Mouse (Mus musculus): ENCODE data around the gene Ube2q1. TPM values are rescaled to one million over a fixed set of nuclear protein-coding genes. Genes with fewer than 3 reads are reported as not detected.

Gene Ube2q1
- polyA plus RNA-seq, 1 experiment from 2014 or later, result 14.7 TPM

- no peak overlapping the region for H3K27ac ChIP-seq
- no peaks in the 10 kb centered on the region for H3K4me1 ChIP-seq
- H3K36me3 ChIP-seq, result no peaks in the 10 kb centered on the region
- 66% methylated on average over 7 of the region's 7 CpGs for WGBS
- no peaks in the 10 kb centered on the region for H3K27me3 ChIP-seq (ENCODE audit: insufficient read depth, poor library complexity, severe bottlenecking)
- no peak overlapping the region for H3K4me3 ChIP-seq
- H3K9me3 ChIP-seq, result no peaks in the 10 kb centered on the region
- peak; percentile 69 for DNase-seq (ENCODE audit: low spot score)
Measured at GRCm38 (mm10) chr3:89814051-89814450, 40.6 kb downstream of the Ube2q1 start.

- Histone ChIP-seq H3K4me1 (no peaks in the 10 kb centered on the region), H3K36me3 (no peaks in the 10 kb centered on the region), H3K4me3 (no peak overlapping the region), H3K27me3 (ENCODE audit: insufficient read depth, poor library complexity, severe bottlenecking) (no peaks in the 10 kb centered on the region; the same call in 1 of the 2 replicates), H3K9me3 (no peaks in the 10 kb centered on the region), H3K27ac (no peak overlapping the region)
- peak; percentile 57 for DNase-seq (ENCODE audit: low spot score)
- 52% methylated on average over 4 of the region's 4 CpGs for WGBS
Measured at GRCm38 (mm10) chr3:89817056-89817455, 43.6 kb downstream of the Ube2q1 start.

GRCm38 (mm10) chr3:89818605-89819004, 45.2 kb downstream of the Ube2q1 start:
- WGBS, result 75% methylated on average over 3 of the region's 3 CpGs

DNA sequence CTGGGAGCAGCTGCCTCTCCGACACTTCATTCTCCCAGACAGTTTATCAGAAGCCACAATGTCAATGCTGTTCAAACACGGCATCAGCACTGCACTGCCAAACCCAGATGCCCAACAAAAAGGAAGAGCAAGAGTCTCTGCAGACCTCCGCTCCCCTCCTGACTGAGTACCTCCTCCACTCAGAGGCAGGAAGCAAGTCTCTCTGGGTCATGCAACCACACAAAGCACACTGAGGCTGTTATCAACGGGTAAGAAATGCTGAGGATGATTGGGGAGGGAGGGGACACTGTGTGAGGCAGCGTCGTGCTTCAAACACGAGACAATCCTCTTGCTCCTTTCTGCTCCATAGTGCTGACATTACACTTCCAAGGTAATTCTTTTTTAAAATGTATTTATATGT, 46.5 kb downstream of the Ube2q1 start:
- no peaks in the 10 kb centered on the region for H3K36me3 ChIP-seq
- DNase-seq (ENCODE audit: low spot score), result peak; percentile 68
- 47% methylated on average over 7 of the region's 7 CpGs for WGBS
- no peak overlapping the region for H3K27ac ChIP-seq
- H3K4me1 ChIP-seq, result no peaks in the 10 kb centered on the region
- H3K9me3 ChIP-seq, result no peaks in the 10 kb centered on the region
- H3K4me3 ChIP-seq, result no peak overlapping the region
- H3K27me3 ChIP-seq (ENCODE audit: insufficient read depth, poor library complexity, severe bottlenecking), result no peaks in the 10 kb centered on the region; the same call in 1 of the 2 replicates

More at GRCm38 (mm10) chr3:89818605-89819004, 45.2 kb downstream of the Ube2q1 start:
- H3K9me3 ChIP-seq, result no peaks in the 10 kb centered on the region
- no peak for DNase-seq (ENCODE audit: low spot score)
- no peaks in the 10 kb centered on the region for H3K4me1 ChIP-seq
- no peak overlapping the region for H3K27ac ChIP-seq
- H3K4me3 ChIP-seq, result no peak overlapping the region
- H3K36me3 ChIP-seq, result no peaks in the 10 kb centered on the region
- H3K27me3 ChIP-seq (ENCODE audit: insufficient read depth, poor library complexity, severe bottlenecking), result no peaks in the 10 kb centered on the region; the same call in 1 of the 2 replicates

- Histone ChIP-seq H3K9me3 (no peaks in the 10 kb centered on the region), H3K27me3 (ENCODE audit: insufficient read depth, poor library complexity, severe bottlenecking) (no peaks in the 10 kb centered on the region; the same call in 1 of the 2 replicates), H3K27ac (no peak overlapping the region), H3K36me3 (no peaks in the 10 kb centered on the region), H3K4me3 (no peak overlapping the region), H3K4me1 (no peaks in the 10 kb centered on the region)
- WGBS, result 80% methylated on average over 12 of the region's 12 CpGs
- peak; percentile 68 for DNase-seq (ENCODE audit: low spot score)
Measured at GRCm38 (mm10) chr3:89820311-89821095, 47.1 kb downstream of the Ube2q1 start.

DNA sequence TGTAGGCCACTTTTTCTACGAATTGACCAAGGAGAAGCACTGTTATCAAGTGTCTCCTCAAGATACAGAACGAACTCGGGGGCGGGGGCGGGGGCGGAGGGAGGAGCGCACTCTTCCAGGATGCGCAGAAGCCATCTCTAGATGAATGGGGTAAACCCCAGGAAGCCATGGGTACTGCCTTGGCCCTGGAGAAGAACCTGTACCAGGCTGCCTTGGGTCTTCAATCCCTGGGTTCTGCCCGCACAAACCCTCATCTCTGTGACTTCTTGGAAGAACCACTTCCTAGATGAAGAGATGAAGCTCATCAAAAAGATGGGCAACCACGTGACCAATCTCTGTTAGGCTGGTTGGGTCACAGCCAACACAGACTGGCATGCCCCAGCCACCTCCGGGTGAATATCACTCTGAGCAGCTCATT, 47.7 kb downstream of the Ube2q1 start:
- H3K4me1 ChIP-seq, result no peaks in the 10 kb centered on the region
- 82% methylated on average over 11 of the region's 11 CpGs for WGBS
- no peaks in the 10 kb centered on the region; the same call in 1 of the 2 replicates for H3K27me3 ChIP-seq (ENCODE audit: insufficient read depth, poor library complexity, severe bottlenecking)
- no peak overlapping the region for H3K27ac ChIP-seq
- no peaks in the 10 kb centered on the region for H3K9me3 ChIP-seq
- peak; percentile 46 for DNase-seq (ENCODE audit: low spot score)
- no peaks in the 10 kb centered on the region for H3K36me3 ChIP-seq
- H3K4me3 ChIP-seq, result no peak overlapping the region

DNA sequence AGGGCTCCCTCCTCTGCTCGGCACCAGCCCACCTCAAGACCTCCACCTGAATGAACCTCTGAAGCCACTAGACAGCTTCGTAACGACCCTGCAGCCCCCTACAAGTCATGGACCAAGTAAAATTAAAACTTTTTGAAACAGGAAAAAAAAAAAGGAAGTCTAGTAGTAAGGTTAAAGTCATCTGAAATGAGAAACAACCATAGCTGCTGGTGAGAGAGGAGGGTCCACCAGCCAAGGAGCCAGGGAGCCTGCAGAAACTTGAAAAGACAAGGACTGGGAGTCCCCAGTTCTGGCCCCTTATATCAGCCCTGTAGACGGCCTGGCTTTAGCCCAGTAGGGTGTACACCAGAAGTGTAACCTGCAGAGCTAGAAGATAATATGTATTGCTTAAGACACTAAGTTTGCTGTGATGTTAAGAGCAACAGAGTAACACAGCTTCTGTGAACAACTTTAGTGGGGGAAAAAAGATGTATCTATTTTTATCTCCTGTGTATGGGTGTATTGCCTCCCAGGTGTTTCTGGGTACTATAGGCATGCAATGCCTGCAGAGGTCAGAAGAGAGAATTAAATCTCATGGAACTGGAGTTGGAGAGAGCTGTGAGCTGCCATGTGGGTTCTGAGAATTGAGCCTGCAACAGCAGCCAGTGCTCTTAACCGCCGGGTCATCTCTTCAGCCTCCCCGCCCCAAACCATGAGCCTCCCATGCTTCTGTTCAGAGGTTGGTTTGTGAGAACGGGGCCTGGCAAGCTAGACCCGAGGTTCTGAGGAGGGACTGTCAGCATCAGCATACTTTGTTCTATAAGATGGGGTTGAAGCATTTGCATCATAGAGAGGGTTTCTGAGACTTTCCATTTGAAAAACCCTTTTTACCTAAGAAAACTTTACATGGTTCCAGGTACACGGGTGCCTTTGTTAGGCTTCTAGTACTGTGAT, 48.4 kb downstream of the Ube2q1 start:
- 68% methylated on average over 10 of the region's 10 CpGs for WGBS
- H3K4me1 ChIP-seq, result no peaks in the 10 kb centered on the region
- no peaks in the 10 kb centered on the region for H3K36me3 ChIP-seq
- DNase-seq (ENCODE audit: low spot score), result peak; percentile 24
- no peaks in the 10 kb centered on the region for H3K9me3 ChIP-seq
- H3K4me3 ChIP-seq, result no peak overlapping the region
- no peak overlapping the region for H3K27ac ChIP-seq
- H3K27me3 ChIP-seq (ENCODE audit: insufficient read depth, poor library complexity, severe bottlenecking), result no peaks in the 10 kb centered on the region; the same call in 1 of the 2 replicates

GRCm38 (mm10) chr3:89823594-89823993, 50.2 kb downstream of the Ube2q1 start:
- Histone ChIP-seq H3K27me3 (ENCODE audit: insufficient read depth, poor library complexity, severe bottlenecking) (peaks cover 8% of the 10 kb centered on the region), H3K9me3 (no peaks in the 10 kb centered on the region), H3K4me1 (no peaks in the 10 kb centered on the region), H3K36me3 (no peaks in the 10 kb centered on the region), H3K27ac (no peak overlapping the region), H3K4me3 (no peak overlapping the region)
- WGBS, result 55% methylated on average over 2 of the region's 2 CpGs
- DNase-seq (ENCODE audit: low spot score), result peak; percentile 17

DNA sequence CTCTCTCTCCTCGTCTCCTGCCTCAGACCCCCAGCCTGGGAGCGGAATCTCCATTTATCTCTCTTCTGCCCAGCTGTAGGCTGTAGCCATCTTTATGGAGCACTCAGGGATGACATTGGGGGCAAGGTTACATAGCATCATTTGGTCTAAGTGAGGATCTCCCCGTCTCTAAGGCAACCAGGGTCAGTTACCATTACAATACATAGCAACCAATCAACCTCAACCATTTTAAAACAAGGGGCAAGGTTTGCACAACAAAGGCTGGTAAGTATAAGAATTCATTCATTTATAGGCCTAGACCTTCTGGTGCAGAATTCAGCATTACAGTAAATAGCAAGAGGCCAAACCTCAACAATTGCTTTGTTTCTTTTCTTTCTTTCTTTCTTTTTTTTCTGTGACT, 52.9 kb downstream of the Ube2q1 start:
- peaks cover 35% of the 10 kb centered on the region for H3K27me3 ChIP-seq (ENCODE audit: insufficient read depth, poor library complexity, severe bottlenecking)
- peaks cover 6% of the 10 kb centered on the region for H3K4me1 ChIP-seq
- WGBS, result 60% methylated on average over 3 of the region's 3 CpGs
- H3K9me3 ChIP-seq, result no peaks in the 10 kb centered on the region
- H3K36me3 ChIP-seq, result no peaks in the 10 kb centered on the region
- no peak overlapping the region for H3K4me3 ChIP-seq
- H3K27ac ChIP-seq, result no peak overlapping the region
- no peak for DNase-seq (ENCODE audit: low spot score)

- peaks cover 20% of the 10 kb centered on the region for H3K4me1 ChIP-seq
- peak within 1 kb of the TSS; percentile 86 for H3K27ac ChIP-seq
- no peak for DNase-seq (ENCODE audit: low spot score)
- peak within 1 kb of the TSS; percentile 67 for H3K4me3 ChIP-seq
- H3K36me3 ChIP-seq, result no peaks in the 10 kb centered on the region
- peaks cover 70% of the 10 kb centered on the region for H3K27me3 ChIP-seq (ENCODE audit: insufficient read depth, poor library complexity, severe bottlenecking)
- 3% methylated on average over 96 of the region's 96 CpGs for WGBS
- no peaks in the 10 kb centered on the region for H3K9me3 ChIP-seq
Measured at GRCm38 (mm10) chr3:89830815-89831591, 57.6 kb downstream of the Ube2q1 start, which contains the start of gene She. TSS of gene She (plus strand) at chr3:89831370.
